Mouse (Mus musculus) C2C12 (cell line): Measurements from ENCODE around the gene Elmsan1.

Source experiments
- CTCF ChIP-seq: IDR thresholded peaks from one replicate; pipeline ENCODE4 v1.5.1; 2011; ENCODE audit not compliant: control insufficient read depth, insufficient read depth, insufficient read length
- FOSL1 ChIP-seq: IDR thresholded peaks from one replicate; pipeline ENCODE4 v1.8.0; 2011; ENCODE audit warnings: mild to moderate bottlenecking, low read length; ENCODE audit not compliant: poor library complexity, insufficient read depth, severe bottlenecking
- MYOD1 ChIP-seq: IDR thresholded peaks from one replicate; pipeline ENCODE4 v1.6.1; 2011; ENCODE audit warnings: low read depth; ENCODE audit not compliant: control insufficient read depth, insufficient read length
- USF1 ChIP-seq: IDR thresholded peaks from one replicate; pipeline ENCODE4 v1.6.1; 2011; ENCODE audit warnings: low read depth, mild to moderate bottlenecking, control low read depth, moderate library complexity

- TF ChIP-seq FOSL1 (no peak), CTCF (no peak), USF1 (no peak), MYOD1 (no peak)
Measured at GRCm38 (mm10) chr12:84186536-84186935, 32.1 kb downstream of the Elmsan1 start.
